Mouse (Mus musculus) CH12.LX (cell line): ENCODE results near the gene Spg11. TPM values are rescaled to one million over a fixed set of nuclear protein-coding genes. Genes with fewer than 3 reads are reported as not detected.
A peak's percentile ranks its signal among the peaks of the same experiment; 100 is the strongest.

Experiments
- DNase-seq: peaks from one replicate; pipeline ENCODE4 v3.0.0-alpha.2; 2013; ENCODE audit errors: extremely low read depth
- H3K27ac ChIP-seq: 2 replicates; pipeline ENCODE4 v1.5.1; 2012; ENCODE audit warnings: low read depth, mild to moderate bottlenecking, control low read depth, moderate library complexity; ENCODE audit not compliant: insufficient read depth
- H3K27me3 ChIP-seq: replicated peaks from 2 replicates; pipeline ENCODE3; 2012; ENCODE audit warnings: inconsistent platforms
- H3K36me3 ChIP-seq, 2 experiments: replicated peaks in 1 of 2; 2 replicates each; pipeline versions ENCODE3 to v1.6.1; 2012; ENCODE audit warnings: inconsistent platforms in 1 of 2, low read length in 1 of 2, mild to moderate bottlenecking in 1 of 2, mixed read lengths in 1 of 2, moderate library complexity in 1 of 2; ENCODE audit not compliant: control insufficient read depth in 1 of 2, insufficient read depth in 1 of 2
- H3K4me1 ChIP-seq, 2 experiments: 2 replicates each; pipeline ENCODE4 v1.6.1; 2012; ENCODE audit warnings: inconsistent platforms in 1 of 2, moderate library complexity in 1 of 2; ENCODE audit not compliant: insufficient read depth in 2 of 2, control insufficient read depth in 1 of 2
- H3K4me2 ChIP-seq: 2 replicates; pipeline ENCODE4 v1.6.1; 2012; ENCODE audit warnings: low read depth, mild to moderate bottlenecking, control low read depth; ENCODE audit not compliant: poor library complexity, insufficient read depth, severe bottlenecking
- H3K4me3 ChIP-seq, 3 experiments: fragments of 150-350 bp in 1 of 3; sonication (generic) in 1 of 3; replicated peaks in 1 of 3; 2 replicates each; pipeline versions ENCODE3 to v1.5.1; 2011 to 2012; ENCODE audit warnings: low read depth in 2 of 3, low read length in 2 of 3, mild to moderate bottlenecking in 2 of 3, moderate library complexity in 2 of 3, control low read depth in 1 of 3, improper control_type of control experiment in 1 of 3, inconsistent platforms in 1 of 3, mixed read lengths in 1 of 3; ENCODE audit not compliant: poor library complexity in 1 of 3
- H3K79me2 ChIP-seq: replicated peaks from 2 replicates; pipeline ENCODE4 v1.6.1; 2012; ENCODE audit warnings: mild to moderate bottlenecking, moderate library complexity; ENCODE audit not compliant: control insufficient read depth, poor library complexity, insufficient read depth, severe bottlenecking; ENCODE audit errors: extremely low read depth
- H3K9ac ChIP-seq: 2 replicates; pipeline ENCODE4 v1.6.1; 2012; ENCODE audit warnings: low read depth, mild to moderate bottlenecking, control low read depth, moderate library complexity; ENCODE audit not compliant: insufficient read depth
- H3K9me3 ChIP-seq: replicated peaks from 2 replicates; pipeline ENCODE3; 2012; ENCODE audit warnings: low read length, inconsistent platforms, mixed read lengths
- BHLHE40 ChIP-seq: IDR thresholded peaks from 2 replicates; pipeline ENCODE4 v1.6.1; 2011; ENCODE audit warnings: mild to moderate bottlenecking, low read depth, low read length, improper control_type of control experiment
- CHD1 ChIP-seq: IDR thresholded peaks from 2 replicates; pipeline ENCODE4 v1.6.1; 2012; ENCODE audit warnings: low read depth, low read length, improper control_type of control experiment, inconsistent platforms
- CHD2 ChIP-seq: IDR thresholded peaks from 2 replicates; pipeline ENCODE4 v1.6.1; 2011; ENCODE audit warnings: low read length, improper control_type of control experiment
- CTCF ChIP-seq, 2 experiments: IDR thresholded peaks in 1 of 2; conservative IDR thresholded peaks in 1 of 2; 2 replicates each; pipeline ENCODE4 v1.5.1; 2011 to 2012; ENCODE audit warnings: low read depth in 2 of 2, low read length in 2 of 2, improper control_type of control experiment in 1 of 2, inconsistent platforms in 1 of 2, mild to moderate bottlenecking in 1 of 2, moderate library complexity in 1 of 2
- EP300 ChIP-seq: IDR thresholded peaks from 2 replicates; pipeline ENCODE4 v1.6.1; 2011; ENCODE audit warnings: low read length, improper control_type of control experiment
- HCFC1 ChIP-seq: IDR thresholded peaks from 2 replicates; pipeline ENCODE4 v1.6.1; 2012; ENCODE audit warnings: low read depth, mild to moderate bottlenecking, inconsistent platforms, low read length, improper control_type of control experiment
- IRF4 ChIP-seq: IDR thresholded peaks from 2 replicates; pipeline ENCODE4 v1.6.1; 2014; ENCODE audit warnings: low read depth, mild to moderate bottlenecking, inconsistent platforms, low read length, improper control_type of control experiment
- JUND ChIP-seq: conservative IDR thresholded peaks from 2 replicates; pipeline ENCODE4 v1.6.1; 2011; ENCODE audit warnings: low read depth, low read length, improper control_type of control experiment
- KAT2A ChIP-seq: IDR thresholded peaks from 2 replicates; pipeline ENCODE4 v1.6.1; 2012; ENCODE audit warnings: low read length, improper control_type of control experiment, inconsistent platforms; ENCODE audit not compliant: insufficient replicate concordance
- MEF2A ChIP-seq: IDR thresholded peaks from 2 replicates; pipeline ENCODE4 v1.6.1; 2014; ENCODE audit warnings: low read depth, mild to moderate bottlenecking, inconsistent platforms, low read length, improper control_type of control experiment, borderline replicate concordance
- POLR2A ChIP-seq: IDR thresholded peaks from 2 replicates; pipeline ENCODE4 v1.6.1; 2011; ENCODE audit warnings: low read depth, mild to moderate bottlenecking, improper control_type of control experiment, low read length
- POLR2AphosphoS2 ChIP-seq: IDR thresholded peaks from 2 replicates; pipeline ENCODE4 v1.6.1; 2011; ENCODE audit warnings: low read depth, low read length, improper control_type of control experiment
- RCOR1 ChIP-seq: conservative IDR thresholded peaks from 2 replicates; pipeline ENCODE4 v1.6.1; 2012; ENCODE audit warnings: low read depth, mild to moderate bottlenecking, inconsistent platforms, low read length, improper control_type of control experiment
- ZC3H11A ChIP-seq: IDR thresholded peaks from 2 replicates; pipeline ENCODE4 v1.6.1; 2012; ENCODE audit warnings: low read depth, mild to moderate bottlenecking, inconsistent platforms, low read length, improper control_type of control experiment
- ZNF384 ChIP-seq: IDR thresholded peaks from 2 replicates; pipeline ENCODE4 v1.6.1; 2012; ENCODE audit warnings: low read depth, low read length, improper control_type of control experiment, inconsistent platforms
- dilution Hi-C: fragments of 300-500 bp; cut with MboI; formaldehyde crosslinking; loops from 2 replicates; pipeline ENCODE4 v1.14.3; 2020; ENCODE audit warnings: low sequenced_read_pairs; ENCODE audit not compliant: extremely low pct_unique_long_range_greater_than_20kb, extremely low pct_ligation_motif_present
- in situ Hi-C: fragments of 300-500 bp; cut with MboI; formaldehyde crosslinking; loops from 3 replicates; pipeline ENCODE4 v1.14.3; 2019; ENCODE audit warnings: low sequenced_read_pairs, low pct_ligation_motif_present, low pct_unique_long_range_greater_than_20kb, mixed read lengths
- polyA plus RNA-seq: library from polyadenylated mRNA; unstranded; fragments of >175 nt; gene quantifications from 2 replicates; pipeline ENCODE4 v1.2.1, GENCODE M21; 2012; ENCODE audit warnings: low read depth; ENCODE audit not compliant: insufficient read length
- total RNA-seq, 2 experiments: library from RNA; depleted of rRNA; stranded (reverse); fragments of 300-350 nt in 1 of 2; fragments of >200 nt in 1 of 2; gene quantifications; 2 replicates each; pipeline ENCODE4 v1.2.3; 2012 to 2014

Gene Spg11
- total and polyA plus RNA-seq, 3 experiments, result 7.5 to 11.4 (median 10.7) TPM

- in situ Hi-C loops, result loop anchor here (5.0 kb wide), 1 partner anchor 84 kb away; no protein-coding TSS in a partner anchor
Observed at GRCm38 (mm10) chr2:122156051-122156700, 38.0 kb upstream of the Spg11 start.

GRCm38 (mm10) chr2:122155292-122155691 lies 37.1 kb upstream of the Spg11 start:
- H3K4me1 ChIP-seq, result peaks cover 23 to 81% of the 10 kb centered on the region in 2 experiments
- no peak overlapping the region for H3K27ac ChIP-seq
- no peak for DNase-seq
- peaks cover 4% of the 10 kb centered on the region for H3K9me3 ChIP-seq
- no peak overlapping the region for H3K9ac ChIP-seq
- H3K36me3 ChIP-seq, result peaks cover 48 to 67% of the 10 kb centered on the region in 2 experiments
- H3K4me3 ChIP-seq, result no peak overlapping the region
- H3K4me2 ChIP-seq, result no peak overlapping the region
- no peaks in the 10 kb centered on the region for H3K27me3 ChIP-seq
- in situ Hi-C loops (loop anchor here (5.0 kb wide), 1 partner anchor 83 kb away; no protein-coding TSS in a partner anchor), dilution Hi-C loops (no loop called here)
- H3K79me2 ChIP-seq, result peaks cover 33% of the 10 kb centered on the region
- TF ChIP-seq IRF4 (peak; percentile 39; the same call in 1 of the 2 replicates), RCOR1 (no peak), EP300 (no peak), ZC3H11A (no peak), HCFC1 (no peak), CTCF (conservative IDR thresholded peaks at IDR 0.05 in 1 of 2, IDR thresholded peaks at IDR 0.05 in 1 of 2; ENCODE audit: low read depth in 2 of 2, low read length in 2 of 2) (0 out of 4 replicates have a peak, but pooled peaks of 1 of the 2 experiments have one; percentile 0), KAT2A (no peak), CHD1 (no peak), MEF2A (no peak), JUND (no peak), ZNF384 (no peak), POLR2A (peak; percentile 39; the same call in 1 of the 2 replicates), BHLHE40 (no peak)

More at GRCm38 (mm10) chr2:122156051-122156700, 38.0 kb upstream of the Spg11 start:
- Histone ChIP-seq H3K79me2 (peaks cover 24% of the 10 kb centered on the region), H3K36me3 (peaks cover 40 to 58% of the 10 kb centered on the region in 2 experiments), H3K4me2 (no peak overlapping the region), H3K27me3 (no peaks in the 10 kb centered on the region), H3K9me3 (peaks cover 4% of the 10 kb centered on the region), H3K4me3 (no peak overlapping the region), H3K4me1 (peaks cover 22 to 81% of the 10 kb centered on the region in 2 experiments), H3K9ac (no peak overlapping the region), H3K27ac (0 out of 2 replicates have a peak overlapping the region, but pooled peaks have one; percentile 7)
- TF ChIP-seq RCOR1 (no peak), EP300 (0 out of 2 replicates have a peak, but pooled peaks have one; percentile 7), POLR2AphosphoS2 (peak; percentile 88), CHD2 (peak; percentile 67)
- dilution Hi-C loops, result no loop called here
- no peak for DNase-seq
